Mouse (Mus musculus) embryonic fibroblast, embryonic 13.5 days (primary cell): ENCODE measurements at regions not wholly inside any gene's neighbourhood (a gene's known extent, or its start where the extent isn't known, plus 50 kb on each side); places are given as distances from the start of the nearest gene placed in this dataset.

Experiments
- CTCF ChIP-seq: IDR thresholded peaks from 2 replicates; pipeline ENCODE4 v1.5.1; 2011; ENCODE audit warnings: mild to moderate bottlenecking, control low read depth, low read length, moderate library complexity, borderline replicate concordance; ENCODE audit not compliant: insufficient read depth
- POLR2A ChIP-seq: IDR thresholded peaks from 2 replicates; pipeline ENCODE4 v1.6.1; 2011; ENCODE audit warnings: low read depth, mild to moderate bottlenecking, control low read depth, low read length, moderate library complexity

GRCm38 (mm10) chr13:11107693-11108092 lies 747.0 kb upstream of the Chrm3 start:
- TF ChIP-seq POLR2A = no peak
- no peak for TF ChIP-seq CTCF
